Mouse (Mus musculus) thymus, adult 18-20 months (tissue): ENCODE data around the gene Bcl11b.
A peak's percentile ranks its signal among the peaks of the same experiment; 100 is the strongest.

Experiments
- DNase-seq, 2 experiments: peaks; one replicate each; pipeline ENCODE4 v3.0.0; 2022; ENCODE audit warnings: mixed read lengths in 2 of 2

Bcl11b gene

DNA sequence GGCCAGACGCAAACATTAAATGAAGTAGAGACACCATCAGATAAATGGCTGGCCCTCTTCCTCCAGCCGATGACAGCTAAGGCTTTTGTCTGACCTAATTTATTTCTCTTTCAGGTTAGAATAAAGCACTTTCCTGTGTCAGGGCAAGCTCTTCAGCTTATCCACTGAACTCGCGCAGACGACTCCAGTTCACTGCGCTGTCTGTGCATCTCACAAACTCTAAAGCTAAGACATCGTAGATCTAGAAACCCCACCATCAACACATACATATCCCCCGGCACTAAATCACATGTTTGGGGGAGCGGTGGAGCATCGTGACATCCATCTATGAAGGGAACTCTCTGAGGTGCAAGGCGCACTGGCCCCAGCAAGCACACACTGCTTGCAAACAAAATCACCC, 5.5 kb downstream of the Bcl11b start:
- no peak for DNase-seq

DNA sequence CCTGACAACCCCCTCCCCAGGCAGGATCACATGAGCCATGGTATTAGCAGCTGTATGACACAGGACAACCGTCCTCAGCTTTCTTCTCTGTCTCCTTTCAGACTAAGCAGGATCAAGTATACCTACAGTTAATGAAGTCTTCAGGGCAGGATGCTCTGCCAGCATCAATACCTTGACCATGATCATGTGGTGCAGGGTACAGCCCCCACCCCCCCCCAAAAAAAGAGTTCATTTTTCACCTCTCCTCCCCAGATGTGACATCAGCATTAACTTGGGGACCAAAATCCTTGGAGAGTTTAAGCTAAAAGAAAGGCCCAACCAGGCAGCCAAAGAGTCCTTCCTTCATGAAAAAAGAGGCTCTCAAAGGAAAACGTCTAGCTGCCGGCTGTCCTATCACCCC, 6.2 kb downstream of the Bcl11b start:
- DNase-seq = no peak

- DNase-seq = no peak
Measured at GRCm38 (mm10) chr12:107996773-107997172, 6.6 kb downstream of the Bcl11b start.

- DNase-seq = no peak
Measured at GRCm38 (mm10) chr12:107996216-107996615, 7.2 kb downstream of the Bcl11b start.

DNA sequence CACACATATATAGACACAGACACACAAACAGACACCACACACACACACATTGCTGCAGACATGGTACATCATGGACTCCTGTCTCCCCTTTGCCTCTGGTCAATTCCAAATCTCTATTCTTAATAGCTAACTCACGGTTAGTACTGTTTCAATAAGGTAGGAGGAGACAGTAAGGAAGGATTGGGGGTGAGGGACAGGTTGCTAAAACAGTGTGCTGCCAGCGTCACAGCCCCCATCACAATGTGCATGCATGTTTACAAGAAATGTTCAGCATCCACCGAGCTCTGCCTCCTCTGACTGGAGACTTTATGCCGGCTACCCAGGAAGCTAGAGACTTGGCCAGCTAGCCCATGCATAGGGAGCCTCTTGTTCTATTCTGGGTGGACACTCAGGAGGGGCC, 9.0 kb downstream of the Bcl11b start:
- no peak for DNase-seq

GRCm38 (mm10) chr12:107993029-107993428, 10.4 kb downstream of the Bcl11b start:
- DNase-seq = peak; percentile 64 to 76

GRCm38 (mm10) chr12:107991191-107991590, 12.2 kb downstream of the Bcl11b start:
- no peak for DNase-seq

DNA sequence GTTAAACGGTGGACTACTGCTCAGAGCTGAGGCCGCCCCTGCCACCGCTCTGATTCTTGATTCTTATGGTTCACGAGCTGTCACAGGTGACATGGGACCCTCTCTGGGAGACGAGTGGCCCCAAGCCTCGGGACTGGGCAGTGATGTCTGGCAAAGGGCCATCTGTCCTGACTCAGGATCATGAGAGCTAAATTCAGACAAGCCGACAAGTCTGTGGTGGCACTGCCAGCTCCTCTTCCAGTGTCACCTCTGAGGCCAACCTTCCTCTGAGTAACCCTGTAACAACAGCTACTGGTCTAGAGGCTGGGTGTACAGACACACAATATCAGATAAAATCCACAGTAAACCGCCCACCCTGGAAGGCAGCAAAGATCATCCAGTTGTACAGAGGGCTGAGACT, 20.2 kb downstream of the Bcl11b start:
- no peak for DNase-seq

- DNase-seq = no peak
Measured at GRCm38 (mm10) chr12:107982306-107982705, 21.1 kb downstream of the Bcl11b start.

- DNase-seq = no peak
Measured at GRCm38 (mm10) chr12:107981231-107981630, 22.2 kb downstream of the Bcl11b start.

DNA sequence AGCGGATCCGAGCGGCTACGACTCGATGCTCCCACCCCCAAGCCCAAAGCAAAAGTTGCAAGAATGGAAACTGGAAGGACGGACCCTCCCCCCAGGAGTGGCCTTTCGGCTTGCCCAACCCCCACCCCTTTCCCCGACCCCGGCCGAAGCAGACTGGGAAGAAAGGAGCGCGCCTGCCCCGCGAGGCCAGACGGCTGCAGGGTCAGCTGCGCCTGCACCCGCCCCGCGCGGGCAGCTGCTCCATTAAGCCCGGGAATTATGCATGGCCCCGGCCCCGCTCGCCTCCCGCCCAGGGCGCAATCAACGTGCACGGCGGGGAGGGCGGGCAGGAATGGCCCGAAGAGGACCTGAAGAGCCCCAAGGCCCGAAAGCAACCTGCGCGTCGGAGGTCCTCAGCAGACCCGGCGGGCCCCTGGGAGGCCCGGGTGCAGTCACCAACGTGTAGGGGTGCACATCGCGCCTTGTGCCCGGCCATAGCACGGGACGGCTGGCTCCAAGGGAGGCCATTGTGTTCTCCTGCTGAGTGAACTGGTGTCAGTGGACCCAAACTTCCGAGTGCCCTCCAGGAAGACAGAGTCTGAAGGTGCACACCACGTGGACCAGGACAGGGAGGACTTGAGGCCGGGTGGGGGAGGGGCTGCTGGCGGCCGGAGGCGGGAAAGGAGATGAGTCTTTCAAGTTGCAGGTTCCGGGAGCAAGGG, 23.0 kb downstream of the Bcl11b start:
- no peak for DNase-seq

DNA sequence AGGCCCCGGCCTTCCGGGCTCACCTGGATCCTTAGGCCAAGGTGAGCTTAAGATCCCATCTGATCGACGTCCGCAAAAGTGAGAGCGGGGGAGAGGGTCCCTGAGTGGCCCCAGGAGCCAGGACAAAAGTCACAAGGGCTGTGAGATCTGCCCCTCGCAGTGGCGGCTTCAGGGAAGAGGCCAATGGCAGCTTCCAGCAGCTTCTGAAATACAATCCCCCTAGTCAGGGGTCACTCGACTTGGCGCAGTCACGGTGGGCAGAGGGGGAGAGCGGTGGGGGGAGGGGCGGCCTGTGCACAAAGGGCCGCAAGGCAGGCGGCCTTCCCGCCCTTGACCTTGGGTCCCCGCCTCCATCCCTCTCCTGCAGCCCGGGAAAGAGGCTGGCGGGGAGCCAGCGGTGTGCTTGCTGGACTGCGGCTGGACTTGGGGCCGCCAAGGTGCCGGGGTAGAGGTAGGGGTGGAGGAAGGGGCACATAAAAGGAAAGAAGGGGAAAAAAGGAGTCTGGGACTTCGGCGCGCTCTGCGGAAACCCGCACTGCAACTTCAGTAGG, 23.6 kb downstream of the Bcl11b start:
- no peak for DNase-seq

DNA sequence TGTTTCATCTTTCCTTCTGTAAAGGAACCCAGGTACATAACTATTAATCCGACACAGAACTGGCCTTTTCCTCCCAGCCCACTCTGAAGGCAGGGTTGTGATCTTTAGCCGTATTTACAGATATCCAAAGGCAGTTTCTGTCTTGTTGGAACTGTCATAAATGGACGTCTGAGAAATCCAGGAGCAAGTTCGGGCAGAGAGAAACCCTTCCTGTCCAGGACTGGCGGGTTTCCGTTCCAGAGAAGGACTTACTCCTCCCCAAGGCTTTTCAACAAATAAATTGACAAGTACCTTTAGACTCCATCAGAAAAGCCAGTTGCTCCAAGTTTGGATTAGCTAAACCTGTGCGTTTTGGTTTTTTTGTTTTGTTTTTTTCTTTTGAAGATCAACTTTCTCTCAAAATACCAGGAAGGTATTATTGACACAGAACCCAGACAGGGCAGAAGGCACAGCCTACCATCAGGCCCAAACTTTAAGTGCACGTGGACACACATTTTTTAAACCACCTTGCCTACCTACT, 24.6 kb downstream of the Bcl11b start:
- DNase-seq = no peak

GRCm38 (mm10) chr12:107978063-107978462, 25.3 kb downstream of the Bcl11b start:
- no peak for DNase-seq

GRCm38 (mm10) chr12:107977534-107977933, 25.9 kb downstream of the Bcl11b start:
- no peak for DNase-seq

DNA sequence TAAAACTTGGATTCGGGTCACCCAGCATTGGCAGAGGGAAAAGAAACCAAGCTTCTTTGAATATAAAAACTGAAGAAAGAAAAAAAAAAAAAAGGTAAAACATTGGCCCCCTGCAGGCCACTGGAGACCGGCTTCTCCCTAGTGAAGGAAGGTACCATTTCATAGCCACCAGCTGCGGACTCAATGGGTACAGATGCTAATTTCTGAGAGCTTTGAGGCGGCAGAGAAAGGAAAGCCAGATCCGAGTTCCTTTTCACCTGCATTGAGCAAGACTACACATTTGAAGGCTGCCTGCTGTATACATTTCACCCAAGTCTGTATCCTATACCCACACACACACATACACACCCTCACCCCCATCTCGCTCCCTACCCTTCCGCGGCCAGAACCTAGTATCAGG, 26.3 kb downstream of the Bcl11b start:
- DNase-seq = no peak

- DNase-seq = no peak
Measured at GRCm38 (mm10) chr12:107976571-107977001, 26.8 kb downstream of the Bcl11b start.

DNA sequence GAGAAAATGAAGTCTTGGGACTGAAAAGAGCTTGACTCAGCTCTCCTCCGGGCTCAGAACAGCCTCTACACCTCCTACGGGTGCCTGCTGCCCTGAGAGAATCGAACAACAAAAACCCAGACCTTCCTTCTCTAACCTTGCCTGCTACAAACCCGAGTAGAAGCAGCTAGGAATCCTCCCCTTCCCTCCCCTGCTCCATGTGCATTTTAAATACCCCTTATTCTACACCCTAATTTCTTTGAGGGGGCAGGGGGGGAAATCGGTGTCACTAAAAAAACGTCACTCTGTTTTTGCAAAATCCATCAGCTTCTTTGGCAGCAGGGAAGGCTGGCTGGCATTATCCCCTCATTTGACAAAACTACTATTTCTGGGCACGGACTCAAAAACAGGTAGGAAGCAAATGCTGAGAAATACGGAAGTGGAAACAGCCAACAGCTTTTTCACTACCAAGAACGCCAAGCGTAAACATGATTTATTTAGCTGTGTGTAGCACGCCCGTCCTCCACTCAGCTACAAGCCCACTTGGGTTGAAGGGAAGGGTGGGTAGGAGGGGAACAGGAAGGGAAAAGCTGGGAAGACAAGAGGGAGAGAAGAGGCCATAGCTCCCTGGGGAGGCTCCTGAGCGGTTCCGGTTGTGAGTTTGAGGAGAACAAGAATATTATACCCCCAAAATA, 27.4 kb downstream of the Bcl11b start:
- DNase-seq = no peak

- no peak for DNase-seq
Measured at GRCm38 (mm10) chr12:107975479-107975896, 27.9 kb downstream of the Bcl11b start.

DNA sequence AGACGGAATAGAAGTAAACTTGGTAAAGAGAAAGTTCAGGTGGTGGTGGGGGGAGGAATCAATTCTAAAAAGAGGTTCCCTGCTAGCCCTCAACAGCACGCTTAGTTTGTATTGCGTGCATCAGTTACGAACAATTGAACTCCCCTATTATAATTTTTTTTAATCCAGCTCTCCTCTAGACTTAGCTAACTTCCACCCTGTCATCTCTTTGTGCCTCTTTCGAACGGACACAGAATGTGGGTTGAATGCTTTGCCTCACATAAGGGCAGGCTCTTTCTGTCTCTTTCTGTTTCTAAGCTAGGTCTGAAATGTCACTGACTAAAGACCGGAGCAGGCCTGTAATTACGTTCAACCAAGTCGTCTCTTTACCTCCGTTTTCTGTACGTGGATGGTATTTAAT, 28.9 kb downstream of the Bcl11b start:
- DNase-seq = no peak

- no peak for DNase-seq
Measured at GRCm38 (mm10) chr12:107973556-107974140, 29.8 kb downstream of the Bcl11b start.

GRCm38 (mm10) chr12:107971081-107971780, 32.2 kb downstream of the Bcl11b start:
- no peak for DNase-seq

DNA sequence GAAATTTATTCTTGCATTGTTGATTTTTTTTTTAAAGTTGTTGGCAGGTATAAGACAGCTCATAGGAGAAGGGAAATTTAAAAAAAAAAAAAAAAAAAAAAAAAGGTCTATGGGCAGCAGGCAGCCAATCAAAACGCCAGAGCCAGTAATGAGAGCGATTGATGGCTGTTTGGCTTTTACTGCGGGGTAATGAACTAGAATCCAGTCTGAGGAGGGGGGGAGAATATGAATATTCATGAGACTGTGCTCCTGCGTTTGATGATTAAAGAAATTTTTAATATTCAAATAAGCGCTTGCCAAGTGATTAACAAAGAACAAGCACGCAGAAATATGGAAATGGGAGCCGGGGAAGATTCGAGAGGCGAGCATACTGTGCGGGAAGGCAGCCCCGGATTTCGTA, 32.8 kb downstream of the Bcl11b start:
- DNase-seq = no peak
